Mouse (Mus musculus) stomach, postnatal 0 days (tissue): ENCODE measurements around the gene Mrpl23.

Experiments used
- CTCF ChIP-seq: IDR thresholded peaks from 2 replicates; pipeline ENCODE4 v1.5.1; 2016; ENCODE audit warnings: antibody characterized with exemption, low read depth, mild to moderate bottlenecking, moderate library complexity
- EP300 ChIP-seq: optimal IDR thresholded peaks from 2 replicates; pipeline ENCODE3; 2016; ENCODE audit warnings: antibody characterized with exemption

- TF ChIP-seq EP300 (no peak), CTCF (no peak)
Observed at GRCm38 (mm10) chr7:142506501-142506900, 26.0 kb upstream of the Mrpl23 start.
